Mouse (Mus musculus): ENCODE measurements around the gene Grin2d.
"Not testable (repeated sequence)": the region's sequence is repeated elsewhere in the genome, so short reads cannot be mapped to it uniquely, and the experiment has no call there.

The Grin2d gene

DNA sequence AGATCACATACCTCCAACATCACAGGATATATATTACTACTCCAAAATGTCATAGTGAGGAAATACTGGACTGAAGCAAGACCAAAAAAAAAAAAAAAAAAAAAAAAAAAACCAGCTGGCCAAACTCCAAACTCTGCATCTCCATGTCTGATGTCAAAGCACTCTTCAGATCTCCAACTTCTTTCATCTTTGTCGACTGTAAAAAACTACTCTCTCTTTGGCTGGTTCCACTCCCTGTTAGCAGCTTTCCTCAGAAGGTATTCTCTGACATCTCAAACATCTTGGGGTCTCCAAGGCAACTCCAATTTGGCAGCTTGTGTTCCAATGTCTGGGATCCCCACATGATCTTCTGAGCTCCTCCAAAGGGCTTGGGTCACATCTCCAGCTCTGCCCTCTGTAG, at the start of gene Grin2d:
TSS of gene Grin2d (minus strand) at position 101 of the 400 bp plus-strand sequence.
- DNase-seq, result not testable (repeated sequence)

DNA sequence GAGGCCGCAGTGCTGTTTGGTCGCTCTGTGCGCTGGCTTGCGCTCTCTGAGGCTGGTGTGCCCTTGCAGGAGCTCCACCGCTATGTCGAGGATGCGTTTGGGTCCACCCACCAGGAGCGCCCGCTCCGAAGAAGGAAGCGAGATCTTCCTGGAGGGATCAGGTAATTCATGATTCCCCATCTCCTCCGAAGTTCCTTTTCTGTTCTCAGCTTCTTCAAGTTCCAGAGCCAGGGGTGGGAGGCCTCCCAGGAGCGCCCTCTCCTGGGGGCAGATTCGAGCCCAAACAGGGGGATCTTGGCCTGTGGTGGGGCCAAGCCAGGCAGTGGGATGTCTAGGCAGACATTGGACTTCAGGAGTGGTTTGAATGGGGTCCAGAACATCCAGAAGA, 46.2 kb upstream of the Grin2d start:
- no peak for DNase-seq

DNA sequence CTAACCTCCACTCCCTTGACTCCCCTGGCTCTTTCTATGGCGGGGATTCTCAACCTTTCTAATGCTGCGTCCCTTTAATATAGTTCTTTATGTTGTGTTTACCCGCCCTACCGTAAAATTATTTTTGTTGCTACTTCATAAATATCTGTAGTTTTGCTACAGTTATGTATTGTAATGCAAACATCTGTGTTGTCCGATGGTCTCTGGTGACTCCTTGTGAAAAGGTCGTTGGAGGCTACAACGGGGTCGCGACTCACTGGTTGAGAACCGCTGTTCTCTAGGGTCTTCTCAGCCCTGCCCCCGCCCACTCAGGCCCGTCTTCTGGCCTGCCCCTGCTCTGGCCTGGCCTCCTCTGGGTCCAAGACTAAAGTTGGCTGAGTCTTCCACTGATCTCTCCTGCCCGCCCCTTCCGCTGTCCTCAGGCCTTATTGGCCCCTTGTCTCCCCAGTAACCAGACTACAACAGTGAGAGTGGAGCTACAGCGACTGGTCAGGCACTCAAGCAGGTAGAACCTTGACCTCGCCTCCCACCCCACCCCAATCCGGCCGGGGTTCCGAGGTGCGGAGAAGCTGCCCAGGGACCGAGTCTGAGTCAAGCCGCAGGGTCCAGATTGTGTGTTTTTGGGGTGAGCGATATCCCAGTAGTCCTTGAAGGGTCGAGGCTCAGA, 45.7 kb upstream of the Grin2d start, which contains the start of gene Ccdc114:
TSS of gene Ccdc114 (plus strand) at position 311 of the 667 bp plus-strand sequence.
- DNase-seq, result peak; percentile 33

DNA sequence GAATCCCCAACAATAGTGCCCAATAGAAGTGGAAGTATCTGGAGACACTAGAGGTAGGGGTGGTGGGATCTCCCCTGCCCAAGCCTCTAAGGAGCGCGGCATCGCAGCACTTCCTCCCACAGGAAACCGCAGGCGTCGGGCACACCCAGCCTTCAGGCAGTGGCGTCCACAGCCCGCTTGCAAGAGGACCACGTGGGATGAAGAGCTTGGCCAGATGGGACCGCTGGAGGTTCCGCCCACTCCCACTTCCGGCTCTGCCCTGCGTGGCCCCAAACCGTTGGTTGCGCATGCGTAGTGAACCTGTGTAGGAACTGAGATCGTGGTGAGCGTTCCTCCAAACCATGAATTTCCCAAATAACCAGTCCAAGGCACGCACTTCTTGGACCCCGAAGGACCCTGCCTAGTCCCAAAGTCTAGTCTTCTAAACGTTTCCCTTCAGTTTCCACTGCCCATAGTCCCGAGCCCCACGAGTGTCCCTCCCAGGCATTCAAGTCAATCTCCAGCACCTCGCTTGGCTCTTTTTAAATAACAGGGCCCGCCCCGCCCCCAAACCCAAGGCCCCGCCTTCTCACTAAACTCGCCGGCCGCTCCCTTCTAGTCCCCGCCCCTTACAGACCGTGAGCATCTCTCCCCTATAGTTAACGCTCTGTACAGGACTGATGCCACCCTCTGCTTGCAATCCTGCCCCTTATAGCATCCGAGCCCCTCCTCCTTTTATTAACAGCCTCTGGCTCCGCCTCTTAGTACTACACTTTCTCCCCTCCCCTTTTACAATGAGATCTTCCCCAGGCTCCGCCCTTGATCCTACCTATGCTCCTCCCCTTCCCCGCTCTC, 45.0 kb upstream of the Grin2d start:
- DNase-seq, result peak; percentile 84

DNA sequence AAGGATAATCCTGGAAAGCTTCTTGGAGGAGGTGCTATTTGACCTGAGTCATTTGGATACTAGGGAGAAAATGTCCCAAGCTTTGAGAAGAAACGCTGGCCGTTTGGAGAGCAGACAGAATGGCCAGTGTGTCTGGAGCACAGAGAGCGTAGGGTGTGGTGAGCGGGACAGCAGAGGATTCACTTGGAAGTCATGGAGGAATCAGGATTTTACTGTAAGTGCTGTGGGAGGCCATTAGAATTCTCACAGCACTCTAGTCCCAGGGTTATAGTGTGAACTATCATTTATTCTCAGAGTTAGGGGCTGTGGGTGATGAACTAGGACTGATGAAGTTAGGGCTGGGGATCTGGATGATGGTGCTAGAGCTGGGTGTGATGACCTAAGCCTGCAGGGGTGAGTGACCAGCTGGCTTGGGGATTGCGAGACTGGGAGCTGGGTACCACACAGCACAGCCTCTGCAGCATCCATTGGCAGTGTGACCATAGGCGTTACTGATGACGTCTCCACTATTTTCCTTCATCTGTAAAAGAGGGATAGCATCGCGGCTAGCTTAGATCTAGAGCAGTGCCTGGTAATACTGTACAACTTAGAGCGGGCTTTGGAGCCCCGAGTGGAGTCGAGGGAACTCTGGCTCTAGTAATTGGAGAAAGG, 43.9 kb upstream of the Grin2d start:
- no peak for DNase-seq

DNA sequence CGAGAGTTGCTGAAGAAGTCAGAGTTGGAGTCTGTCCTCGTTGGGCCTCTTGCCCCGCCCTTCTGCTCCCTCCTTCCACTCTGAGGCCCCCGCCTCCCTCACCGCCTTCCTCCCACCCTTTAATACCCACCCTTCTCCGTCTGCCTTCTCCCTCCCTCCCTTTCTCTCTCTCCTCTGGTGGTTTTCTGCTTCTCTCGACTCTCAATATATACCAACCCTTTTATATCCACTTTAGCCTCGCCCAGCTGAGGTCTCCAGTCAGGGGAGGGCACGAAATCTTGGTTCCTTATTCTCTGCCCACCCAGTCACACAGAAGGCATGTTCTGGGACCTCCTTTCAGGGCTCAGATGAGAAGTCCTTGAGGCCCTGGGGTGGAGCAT, 43.1 kb upstream of the Grin2d start, which contains the start of gene Emp3:
TSS of gene Emp3 (minus strand) at position 163 of the 380 bp plus-strand sequence.
- no peak for DNase-seq

DNA sequence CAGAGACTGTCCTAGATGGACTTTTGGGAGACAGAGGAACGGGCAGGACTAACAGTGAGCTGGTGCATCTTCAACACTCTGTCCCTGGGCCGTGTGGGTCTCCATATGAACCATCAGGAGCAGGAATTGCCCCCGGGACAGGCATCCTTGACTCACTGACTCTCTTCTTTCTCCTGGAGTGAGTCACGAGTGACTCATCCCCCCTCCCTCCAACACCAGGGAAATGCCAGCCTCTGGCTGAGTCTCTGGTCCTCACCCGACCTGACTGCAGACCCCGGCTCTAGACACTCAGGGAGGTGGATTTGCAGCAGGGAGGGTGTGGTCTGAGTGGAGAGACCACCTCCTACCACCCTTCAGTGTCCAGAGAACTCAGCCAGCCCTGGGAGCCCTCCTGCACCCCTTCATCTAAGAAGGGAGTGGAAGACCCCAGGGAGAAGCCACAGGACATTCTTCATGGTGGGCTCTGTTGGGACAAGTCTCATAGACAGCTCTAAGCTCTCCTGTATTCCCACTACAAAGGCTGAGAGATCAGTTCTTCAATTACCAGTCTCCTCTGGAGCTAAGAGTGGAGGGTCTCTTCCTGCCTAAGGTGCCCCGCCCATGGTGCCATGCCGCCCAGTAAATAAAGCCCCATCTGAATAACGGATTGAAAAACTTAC, 42.5 kb upstream of the Grin2d start:
- no peak for DNase-seq

DNA sequence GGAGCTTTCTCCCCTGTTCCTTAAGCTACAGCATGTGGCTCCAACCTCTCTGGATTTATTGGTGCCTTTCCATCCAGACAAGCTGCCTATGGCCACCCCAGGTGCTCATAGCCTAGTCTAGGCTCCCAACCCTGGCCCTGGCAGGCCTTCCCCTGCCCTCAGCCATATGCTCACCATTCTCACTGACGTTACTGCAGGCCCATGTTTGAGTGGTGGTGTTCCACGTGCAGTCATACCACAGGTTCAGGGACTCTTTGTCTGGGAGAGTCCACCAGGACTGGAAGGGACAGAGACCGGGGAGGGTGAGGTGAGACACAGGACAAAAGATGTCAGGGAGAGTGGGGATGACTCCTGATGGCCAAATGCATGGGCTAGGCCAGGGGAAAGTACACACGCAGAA, 41.6 kb upstream of the Grin2d start:
- DNase-seq, result no peak

DNA sequence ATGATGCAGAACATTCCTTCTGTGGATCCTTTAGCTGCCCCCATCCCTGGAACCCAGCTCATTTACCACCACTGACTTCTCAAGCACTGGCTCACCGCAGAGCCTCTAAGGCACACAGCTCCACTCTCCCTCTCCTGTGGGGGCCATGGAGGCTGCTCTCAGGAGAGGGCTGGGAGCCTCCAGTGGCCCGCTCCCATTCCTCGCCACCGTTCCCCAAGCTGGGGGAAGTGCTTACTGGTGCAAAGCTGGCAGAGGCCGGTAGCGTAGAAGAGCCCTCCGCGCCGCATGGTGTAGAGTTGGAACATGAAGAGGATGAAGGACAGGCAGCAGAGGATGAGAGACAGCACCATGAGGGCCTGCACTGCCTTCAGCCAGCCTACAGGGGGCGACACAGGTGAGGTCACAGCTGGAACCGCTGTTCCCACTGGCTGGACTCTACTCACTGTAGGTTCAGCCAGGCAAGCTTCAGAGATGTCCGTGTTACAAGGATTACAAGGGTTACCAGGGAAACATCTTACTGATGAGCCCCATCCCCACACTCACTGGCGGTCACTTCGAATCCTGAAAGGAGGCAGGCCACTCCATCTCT, 41.0 kb upstream of the Grin2d start:
- DNase-seq, result no peak

DNA sequence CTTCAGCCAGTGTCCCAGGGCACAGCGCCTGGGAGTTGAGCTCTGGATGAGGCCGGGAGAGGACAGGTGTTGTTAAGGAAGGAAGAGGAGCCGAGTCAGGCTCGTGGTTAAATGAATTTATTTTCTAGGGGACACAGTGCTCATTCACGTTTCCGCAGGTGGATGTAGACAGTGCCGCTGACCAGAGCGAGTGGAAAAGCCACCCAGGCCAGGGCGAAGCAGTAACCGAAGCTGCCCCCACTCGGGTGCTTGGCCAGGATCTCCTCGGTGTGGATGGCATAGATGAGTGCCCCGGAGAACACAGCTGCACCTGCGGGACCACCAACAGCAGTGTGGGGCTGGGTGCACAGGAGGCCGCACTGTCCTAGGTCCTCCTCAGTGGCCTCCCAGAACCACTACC, 39.7 kb upstream of the Grin2d start:
- DNase-seq, result no peak

DNA sequence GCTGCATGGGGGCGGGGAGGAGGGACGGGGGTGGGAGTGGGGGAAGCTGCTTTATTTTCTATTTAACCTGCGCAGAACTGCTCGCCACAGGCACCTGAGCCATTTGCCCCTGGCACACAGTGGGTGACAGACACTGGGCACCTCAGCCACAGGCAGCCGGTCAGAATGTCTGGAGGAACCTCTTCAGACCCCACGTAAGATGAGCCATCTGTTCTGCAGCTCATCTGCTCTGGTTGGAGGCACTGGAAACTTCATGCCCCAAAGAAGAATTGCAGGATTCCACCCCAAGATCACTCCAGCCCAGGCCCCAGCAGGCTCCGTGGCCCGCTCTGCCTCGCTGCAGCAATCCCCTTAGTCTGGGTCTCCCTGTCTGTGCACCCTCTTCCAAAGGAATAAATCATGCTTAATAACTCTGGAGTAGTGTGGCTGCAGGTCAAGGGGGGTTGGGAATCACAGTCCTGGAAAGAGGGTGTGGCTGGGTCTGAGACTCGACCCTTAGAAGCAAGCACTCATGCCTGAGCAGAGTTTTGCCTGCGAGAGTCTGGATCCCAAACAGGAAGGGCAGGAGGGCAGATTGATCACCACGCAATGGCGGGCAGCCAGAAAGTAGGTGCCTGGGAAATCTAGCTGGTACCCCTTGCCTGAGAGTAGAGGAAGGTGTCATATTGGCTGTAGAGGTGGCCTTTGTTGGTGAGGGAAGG, 39.0 kb upstream of the Grin2d start:
- DNase-seq, result no peak

DNA sequence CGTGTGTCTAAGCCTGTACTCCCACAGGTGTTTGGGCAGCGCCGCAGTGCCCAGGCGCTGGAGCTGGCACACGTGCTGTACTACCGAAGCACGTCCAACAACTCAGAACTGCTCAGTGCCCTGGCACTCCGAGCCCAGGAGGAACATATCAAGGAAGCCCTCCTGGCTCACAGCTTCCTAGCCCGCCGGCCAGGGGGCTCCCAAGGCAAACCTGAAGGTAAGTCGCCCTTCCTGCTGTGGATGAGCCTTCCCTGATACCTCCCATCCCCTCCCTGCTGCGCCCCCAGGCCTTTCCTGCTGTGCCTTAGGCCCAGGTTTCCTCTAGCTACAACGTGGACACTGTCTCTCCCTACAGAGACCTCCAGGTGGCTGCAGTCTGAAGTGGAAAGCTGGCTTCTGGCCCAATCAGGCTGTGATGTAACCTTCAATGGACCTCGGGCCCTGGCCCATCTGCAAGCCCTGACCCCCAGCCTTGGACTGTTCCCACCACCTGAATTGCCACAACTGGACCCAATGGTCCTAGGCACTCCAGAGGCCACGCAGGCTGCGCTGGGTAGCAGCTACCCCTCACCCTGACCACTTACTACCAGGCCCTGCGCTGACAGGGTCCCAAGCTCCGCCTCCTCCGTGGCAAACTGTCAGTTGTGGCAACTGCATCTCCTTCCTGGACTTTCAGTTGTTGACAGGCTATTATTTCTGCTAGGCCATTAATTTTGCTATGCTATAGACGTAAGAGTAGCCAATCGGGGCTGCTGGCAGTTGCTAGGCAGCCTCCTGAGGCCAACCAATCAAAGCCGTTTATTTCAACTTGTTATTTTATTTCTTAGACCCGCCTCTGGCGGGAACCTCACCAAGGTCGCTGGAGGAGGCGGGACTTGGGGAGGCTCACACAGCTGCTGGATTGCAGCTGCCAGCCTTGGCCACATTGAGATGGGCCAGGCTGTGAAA, 38.2 kb upstream of the Grin2d start:
- DNase-seq, result no peak

DNA sequence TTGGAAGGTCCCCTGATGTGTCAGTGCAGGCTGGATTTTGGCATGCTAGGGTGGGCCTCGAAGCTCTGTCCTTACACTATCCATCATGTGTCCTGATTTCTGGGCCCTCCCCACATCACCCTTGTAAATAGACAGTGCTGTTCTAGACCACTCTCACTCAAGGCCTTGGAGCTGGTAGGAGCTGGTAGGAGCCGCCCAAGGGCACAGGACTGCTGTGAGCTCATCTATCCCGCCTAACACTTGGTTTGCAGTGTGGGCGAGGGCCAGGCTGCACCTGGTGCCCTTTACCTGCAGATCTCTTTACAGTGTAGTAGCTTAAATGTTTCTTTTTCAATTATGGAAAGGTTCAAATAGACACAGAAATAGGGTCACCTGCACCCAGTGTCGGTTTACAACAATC, 36.8 kb upstream of the Grin2d start:
- DNase-seq, result no peak

DNA sequence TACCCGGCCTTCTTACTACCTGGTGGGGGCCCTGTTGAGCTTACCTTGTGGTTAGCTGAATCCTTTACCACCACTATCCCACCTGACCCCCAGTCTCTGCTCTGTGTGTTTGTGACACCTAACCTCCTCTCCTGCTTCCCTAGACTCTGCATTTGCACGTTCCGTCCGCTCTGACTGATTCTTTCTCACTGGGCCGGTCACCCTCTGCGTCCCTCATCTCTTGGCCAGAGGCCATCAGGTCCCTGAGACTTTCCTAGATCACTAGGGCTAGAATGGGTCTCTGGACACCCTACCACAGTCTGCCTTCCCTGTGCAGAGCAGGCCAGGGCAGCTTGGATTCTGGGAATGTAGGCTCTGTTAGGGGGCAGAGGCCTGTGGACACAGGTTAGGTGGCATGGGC, 35.9 kb upstream of the Grin2d start:
- DNase-seq, result no peak

DNA sequence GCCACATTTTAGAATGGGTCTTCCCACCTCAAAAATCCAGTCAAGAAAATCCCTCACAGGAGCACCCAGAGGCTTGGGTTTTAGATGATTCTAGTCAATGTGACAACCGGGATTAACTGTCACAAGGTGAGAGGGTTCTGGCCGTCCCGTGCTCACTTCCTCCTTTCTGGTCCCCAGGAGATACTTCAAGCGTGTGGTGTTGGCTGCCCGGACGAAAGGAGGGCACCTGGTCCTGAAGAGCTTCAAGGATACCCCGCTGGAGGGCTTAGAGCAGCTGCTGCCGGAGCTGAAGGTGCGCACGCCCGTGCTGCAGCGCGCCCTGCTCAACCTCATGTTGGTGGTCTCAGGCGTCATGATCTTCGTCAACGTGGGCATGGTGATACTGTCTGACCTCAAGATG, 31.0 kb upstream of the Grin2d start:
- DNase-seq, result no peak

DNA sequence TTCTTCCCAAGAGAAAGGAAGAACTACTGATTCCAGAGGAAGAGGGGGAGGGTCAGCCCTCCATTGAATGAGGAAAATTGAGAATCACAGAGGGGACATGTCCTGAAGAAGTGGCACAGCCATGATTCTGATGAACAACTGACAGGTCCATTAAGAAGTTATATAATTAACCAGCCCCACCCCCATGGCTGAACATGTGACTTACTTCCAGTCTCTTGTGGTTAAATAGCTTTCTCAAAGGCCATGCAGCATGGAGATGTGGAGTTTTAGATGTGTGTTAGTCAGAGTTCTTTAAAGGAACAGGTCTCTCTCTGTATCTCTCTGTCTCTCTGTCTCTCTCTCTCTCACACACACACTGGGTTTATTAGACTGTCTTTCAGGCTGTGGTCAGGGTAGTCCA, 30.2 kb upstream of the Grin2d start:
- no peak for DNase-seq

DNA sequence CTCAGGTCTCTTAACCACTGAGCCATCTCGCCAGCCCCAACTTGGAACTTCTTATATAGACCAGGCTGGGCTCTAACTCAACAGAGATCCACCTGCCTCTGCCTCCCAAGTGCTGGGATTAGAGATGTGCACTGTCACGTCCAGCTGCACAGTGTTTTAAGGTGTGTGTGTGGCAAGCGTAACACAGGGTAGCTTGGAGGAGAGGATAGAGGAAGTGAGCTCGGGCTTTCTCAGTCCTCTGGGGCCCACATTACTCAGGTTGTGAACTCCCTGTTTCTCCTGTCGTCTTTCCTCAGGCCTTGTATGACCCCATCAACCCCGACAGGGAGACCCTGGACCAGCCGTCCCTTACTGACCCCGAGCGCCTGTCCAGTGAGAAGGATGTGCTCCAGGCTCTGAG, 28.4 kb upstream of the Grin2d start:
- DNase-seq, result no peak

DNA sequence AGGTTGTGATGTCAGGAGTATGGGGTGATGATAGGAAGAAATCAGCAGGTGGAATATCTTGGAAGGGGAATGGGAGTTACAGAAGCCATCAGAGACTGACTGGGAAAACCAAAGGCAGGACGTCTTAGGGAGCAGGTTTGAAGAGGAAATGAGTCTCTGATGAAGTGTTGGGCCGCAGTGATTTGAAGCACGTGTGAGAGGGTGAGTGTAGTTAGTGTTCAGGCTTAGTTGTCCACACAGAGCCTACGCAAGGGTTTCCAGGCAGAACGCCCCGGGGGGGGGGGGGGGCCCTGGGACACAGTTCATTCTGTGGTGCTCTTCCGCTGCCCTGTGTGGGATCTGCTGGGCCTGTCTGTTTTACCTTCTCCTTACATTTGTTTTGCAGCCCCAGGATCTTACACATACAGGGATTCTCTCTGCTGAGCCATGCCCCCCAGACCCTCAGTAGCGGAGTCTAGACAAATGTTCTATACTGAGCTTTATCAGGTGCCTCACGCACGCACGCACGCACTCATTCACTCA, 24.4 kb upstream of the Grin2d start:
- no peak for DNase-seq

DNA sequence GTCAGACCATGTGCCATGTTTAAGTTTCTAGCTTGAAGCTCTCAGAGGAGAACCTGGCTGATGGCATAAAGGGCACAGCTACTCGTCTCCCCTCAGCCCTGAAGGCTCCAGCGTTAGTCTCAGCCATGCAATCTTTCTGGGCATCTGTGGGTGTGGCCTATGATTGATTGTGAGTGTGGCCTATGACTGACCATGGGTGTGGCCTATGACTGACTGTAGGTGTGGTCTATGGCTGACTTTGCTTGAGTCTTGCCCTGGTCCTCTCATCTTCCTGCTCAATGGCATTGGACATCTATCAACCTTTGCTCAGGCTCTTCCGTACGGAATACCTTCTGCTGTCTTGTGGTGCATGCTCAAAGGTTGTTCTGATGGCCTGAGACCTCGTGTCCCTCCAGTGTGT, 23.4 kb upstream of the Grin2d start:
- DNase-seq, result no peak

DNA sequence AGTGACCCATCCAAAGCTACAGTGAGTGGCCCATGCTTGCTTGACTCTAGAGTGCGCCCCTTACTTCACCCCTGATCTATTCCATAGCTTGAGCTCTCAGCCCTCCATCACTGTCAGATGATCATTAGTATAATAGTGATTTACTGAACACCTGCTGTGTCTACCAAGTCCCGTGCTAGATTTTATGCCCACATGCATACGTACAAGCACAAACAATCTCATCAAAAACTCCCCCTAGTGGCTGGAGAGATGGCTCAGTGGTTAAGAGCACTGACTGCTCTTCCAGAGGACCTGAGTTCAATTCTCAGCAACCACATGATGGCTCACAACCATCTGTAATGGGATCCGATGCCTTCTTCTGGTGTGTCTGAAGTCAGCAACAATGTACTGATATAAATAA, 19.9 kb upstream of the Grin2d start:
- DNase-seq, result peak; percentile 70

DNA sequence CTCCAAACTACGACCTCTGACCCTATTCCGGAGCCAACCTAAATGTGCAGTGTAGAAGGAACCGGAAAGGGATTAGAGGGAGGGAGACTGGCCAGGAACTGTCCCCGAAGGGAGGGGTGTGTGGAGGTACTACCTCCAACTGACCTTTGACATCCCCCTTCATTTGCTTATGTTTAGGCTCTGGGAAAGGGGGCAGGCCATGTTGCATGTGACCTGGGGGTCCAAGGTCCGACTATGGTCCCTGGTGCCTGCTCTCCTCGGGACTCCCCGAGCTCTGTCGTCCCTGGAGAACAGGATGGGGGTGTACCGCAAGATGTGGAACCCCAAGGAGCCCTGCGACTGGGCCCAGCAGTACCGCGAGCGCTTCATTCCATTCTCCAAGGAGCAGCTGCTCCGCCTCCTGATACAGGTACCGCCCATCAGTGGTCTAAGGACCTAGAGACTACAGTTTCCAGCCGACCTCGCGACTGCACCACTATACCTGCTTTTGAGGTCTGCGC, 19.1 kb upstream of the Grin2d start:
- no peak for DNase-seq

Data from cerebellum, adult 9-10 months (tissue).